Mouse (Mus musculus): ENCODE data around the gene 2310022A10Rik.

GRCm38 (mm10) chr7:27604661-27605348 lies 51.8 kb downstream of the 2310022A10Rik start:
- TF ChIP-seq GATA1 (IDR thresholded peaks at IDR 0.05; ENCODE audit: borderline replicate concordance, low read length) (no peak), FLI1 (IDR thresholded peaks at IDR 0.05; ENCODE audit: low read length) (no peak)
